Mouse (Mus musculus): ENCODE measurements around the gene Nmd3. TPM values are rescaled to one million over a fixed set of nuclear protein-coding genes. Genes with fewer than 3 reads are reported as not detected.

Gene Nmd3
- polyA plus RNA-seq, 1 experiment, result not detected

DNA sequence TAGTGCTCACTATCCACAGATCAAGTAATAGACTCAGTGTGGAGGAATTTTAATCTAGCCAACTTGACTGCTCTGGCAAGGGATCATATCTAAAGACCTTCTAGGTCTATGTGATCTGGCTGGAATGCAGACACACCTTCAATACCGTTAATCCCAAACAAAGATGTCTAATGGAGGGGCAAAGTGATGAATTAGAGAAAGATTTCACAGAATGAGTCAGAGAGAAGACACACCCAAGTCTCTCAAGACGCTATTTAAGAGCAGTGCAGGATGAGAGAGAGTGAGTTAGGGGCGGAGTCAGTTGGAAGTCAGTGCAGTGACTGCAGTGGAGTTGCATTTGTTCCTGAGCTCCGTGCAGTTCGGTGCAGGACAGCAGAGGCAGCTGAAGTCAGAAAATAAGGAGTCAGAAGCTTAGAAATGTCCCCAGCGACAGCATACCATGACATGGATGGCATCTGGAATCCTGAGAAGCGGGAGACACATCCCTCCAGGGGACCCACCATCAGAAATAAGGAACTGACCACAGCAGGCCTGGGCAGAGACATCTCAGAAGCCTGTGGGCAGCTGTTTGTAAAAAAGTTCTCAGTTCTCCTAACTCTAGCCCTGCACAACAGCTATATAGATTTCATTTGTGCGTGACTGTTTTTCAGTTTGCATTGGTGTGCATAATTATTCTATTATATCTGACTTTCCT lies 9.7 kb upstream of the Nmd3 start:
- Histone ChIP-seq H3K4me1 (ENCODE audit: control insufficient read depth, insufficient read depth, low read length) (no peaks in the 10 kb centered on the region), H3K4me3 (ENCODE audit: insufficient read depth, low read depth, low read length) (no peak overlapping the region), H3K27ac (ENCODE audit: insufficient read depth, low read depth, low read length) (no peak overlapping the region)
- TF ChIP-seq CTCF (IDR thresholded peaks at IDR 0.05; ENCODE audit: insufficient read depth, low read depth, low read length) (no peak), POLR2A (IDR thresholded peaks at IDR 0.05; ENCODE audit: insufficient read depth, low read depth, low read length) (no peak)
- 62% methylated on average over 8 of the region's 8 CpGs for WGBS

GRCm38 (mm10) chr3:69717476-69717875 lies 4.3 kb upstream of the Nmd3 start:
- no peak for TF ChIP-seq POLR2A (IDR thresholded peaks at IDR 0.05; ENCODE audit: insufficient read depth, low read depth, low read length)
- no peak for TF ChIP-seq CTCF (IDR thresholded peaks at IDR 0.05; ENCODE audit: insufficient read depth, low read depth, low read length)
- no peak overlapping the region for H3K27ac ChIP-seq (ENCODE audit: insufficient read depth, low read depth, low read length)
- no peak overlapping the region for H3K4me3 ChIP-seq (ENCODE audit: insufficient read depth, low read depth, low read length)
- H3K4me1 ChIP-seq (ENCODE audit: control insufficient read depth, insufficient read depth, low read length), result no peaks in the 10 kb centered on the region
- 50% methylated on average over 6 of the region's 6 CpGs for WGBS

GRCm38 (mm10) chr3:69722187-69722867 lies 542 bp downstream of the Nmd3 start:
- Histone ChIP-seq H3K27ac (ENCODE audit: insufficient read depth, low read depth, low read length) (peak overlapping the region; percentile 5; the same call in 1 of the 2 replicates), H3K4me3 (ENCODE audit: insufficient read depth, low read depth, low read length) (peak overlapping the region; percentile 85), H3K4me1 (ENCODE audit: control insufficient read depth, insufficient read depth, low read length) (no peaks in the 10 kb centered on the region)
- WGBS, result under 1% methylated on average over 58 of the region's 58 CpGs
- no peak for TF ChIP-seq CTCF (IDR thresholded peaks at IDR 0.05; ENCODE audit: insufficient read depth, low read depth, low read length)
- TF ChIP-seq POLR2A (IDR thresholded peaks at IDR 0.05; ENCODE audit: insufficient read depth, low read depth, low read length), result no peak

DNA sequence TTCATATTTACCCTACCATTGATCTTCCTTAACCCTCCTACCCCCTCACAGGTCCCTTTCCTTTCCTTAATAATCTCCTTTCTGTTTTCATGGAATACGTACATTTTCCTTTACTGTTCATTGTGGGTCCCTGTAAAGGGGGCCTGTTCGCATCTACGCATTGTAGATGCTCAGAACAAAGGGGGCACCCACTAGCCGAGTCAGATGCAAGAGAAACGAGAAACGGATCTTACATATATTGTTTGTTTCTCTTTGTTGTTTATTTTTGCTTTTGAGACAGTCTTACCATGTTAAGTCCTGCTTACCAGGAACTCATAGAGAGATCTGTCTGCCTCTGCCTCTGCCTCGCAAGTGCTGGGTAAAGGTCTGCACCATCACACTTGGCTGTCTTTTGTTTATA lies 1.4 kb downstream of the Nmd3 start:
- Histone ChIP-seq H3K4me1 (ENCODE audit: control insufficient read depth, insufficient read depth, low read length) (no peaks in the 10 kb centered on the region), H3K27ac (ENCODE audit: insufficient read depth, low read depth, low read length) (no peak overlapping the region), H3K4me3 (ENCODE audit: insufficient read depth, low read depth, low read length) (peak overlapping the region; percentile 17)
- 22% methylated on average over 7 of the region's 7 CpGs for WGBS
- TF ChIP-seq POLR2A (IDR thresholded peaks at IDR 0.05; ENCODE audit: insufficient read depth, low read depth, low read length), result no peak
- no peak for TF ChIP-seq CTCF (IDR thresholded peaks at IDR 0.05; ENCODE audit: insufficient read depth, low read depth, low read length)

GRCm38 (mm10) chr3:69730930-69731329 lies 9.1 kb downstream of the Nmd3 start:
- Histone ChIP-seq H3K4me1 (ENCODE audit: control insufficient read depth, insufficient read depth, low read length) (no peaks in the 10 kb centered on the region), H3K27ac (ENCODE audit: insufficient read depth, low read depth, low read length) (no peak overlapping the region), H3K4me3 (ENCODE audit: insufficient read depth, low read depth, low read length) (no peak overlapping the region)
- TF ChIP-seq CTCF (IDR thresholded peaks at IDR 0.05; ENCODE audit: insufficient read depth, low read depth, low read length) (no peak), POLR2A (IDR thresholded peaks at IDR 0.05; ENCODE audit: insufficient read depth, low read depth, low read length) (no peak)

DNA sequence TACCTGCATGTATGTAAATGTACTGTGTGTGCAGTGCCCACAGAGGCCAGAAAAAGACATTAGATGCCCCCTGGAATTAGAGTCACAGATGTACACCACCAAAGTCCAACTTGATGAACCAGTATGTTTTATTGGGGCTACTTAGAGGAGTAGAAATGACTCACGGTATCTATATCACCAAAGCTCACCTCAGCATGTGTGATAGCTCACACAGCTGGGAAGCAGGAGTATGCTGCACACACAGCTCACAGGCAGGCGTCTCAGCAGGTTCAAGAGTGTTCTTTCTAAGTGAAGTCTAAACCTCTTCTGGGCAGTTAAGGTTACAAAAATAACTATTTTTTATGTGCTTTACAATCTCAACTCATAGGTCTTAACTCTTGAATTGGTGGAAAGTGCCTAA lies 12.2 kb downstream of the Nmd3 start:
- no peak overlapping the region for H3K4me3 ChIP-seq (ENCODE audit: insufficient read depth, low read depth, low read length)
- no peaks in the 10 kb centered on the region for H3K4me1 ChIP-seq (ENCODE audit: control insufficient read depth, insufficient read depth, low read length)
- no peak overlapping the region for H3K27ac ChIP-seq (ENCODE audit: insufficient read depth, low read depth, low read length)
- 80% methylated on average over 2 of the region's 2 CpGs for WGBS
- TF ChIP-seq POLR2A (IDR thresholded peaks at IDR 0.05; ENCODE audit: insufficient read depth, low read depth, low read length), result no peak
- TF ChIP-seq CTCF (IDR thresholded peaks at IDR 0.05; ENCODE audit: insufficient read depth, low read depth, low read length), result no peak

DNA sequence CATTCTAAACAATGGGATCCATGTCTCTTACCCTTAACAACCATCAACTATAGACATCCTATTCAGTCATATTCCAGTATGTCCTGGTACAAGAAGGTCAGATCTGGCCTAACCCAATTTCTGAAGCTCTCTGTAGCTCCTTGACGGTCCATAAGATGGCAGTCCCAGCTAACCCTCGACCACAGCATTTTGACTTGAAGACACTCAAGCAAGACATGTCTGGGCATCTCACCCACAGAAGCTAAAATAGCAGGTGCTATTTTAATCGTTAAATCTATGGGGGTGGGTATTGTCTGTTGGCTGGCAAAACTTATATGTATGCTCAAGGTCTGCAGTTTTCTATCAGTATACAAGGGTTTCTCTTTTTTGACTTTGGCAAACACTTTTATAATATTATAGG lies 33.4 kb downstream of the Nmd3 start:
- no peak overlapping the region for H3K27ac ChIP-seq (ENCODE audit: insufficient read depth, low read depth, low read length)
- 51% methylated on average over 3 of the region's 3 CpGs for WGBS
- no peaks in the 10 kb centered on the region; the same call in 1 of the 2 replicates for H3K4me1 ChIP-seq (ENCODE audit: control insufficient read depth, insufficient read depth, low read length)
- no peak for TF ChIP-seq CTCF (IDR thresholded peaks at IDR 0.05; ENCODE audit: insufficient read depth, low read depth, low read length)
- TF ChIP-seq POLR2A (IDR thresholded peaks at IDR 0.05; ENCODE audit: insufficient read depth, low read depth, low read length), result no peak
- no peak overlapping the region for H3K4me3 ChIP-seq (ENCODE audit: insufficient read depth, low read depth, low read length)

DNA sequence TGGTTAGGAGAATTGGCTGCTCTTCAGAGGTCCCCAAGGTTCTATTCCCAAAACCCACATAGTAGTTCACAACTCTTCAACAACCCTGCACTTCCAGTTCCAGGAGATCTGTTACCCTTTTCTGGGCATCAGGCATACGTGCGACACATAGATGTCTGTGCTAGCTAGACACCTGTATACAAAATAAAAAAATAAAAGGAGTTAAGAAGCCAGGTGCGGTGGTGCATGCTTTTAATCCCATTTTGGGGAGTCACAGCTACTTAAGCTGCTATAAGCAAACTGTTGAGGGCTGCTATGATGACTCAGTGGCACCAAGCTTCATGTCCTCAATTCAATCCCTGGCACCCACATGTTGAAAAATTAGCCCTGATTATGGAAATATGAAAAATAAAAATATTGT lies 34.2 kb downstream of the Nmd3 start:
- no peak overlapping the region for H3K27ac ChIP-seq (ENCODE audit: insufficient read depth, low read depth, low read length)
- TF ChIP-seq POLR2A (IDR thresholded peaks at IDR 0.05; ENCODE audit: insufficient read depth, low read depth, low read length) (no peak), CTCF (IDR thresholded peaks at IDR 0.05; ENCODE audit: insufficient read depth, low read depth, low read length) (no peak)
- no peak overlapping the region for H3K4me3 ChIP-seq (ENCODE audit: insufficient read depth, low read depth, low read length)
- peaks cover 2% of the 10 kb centered on the region; the same call in 1 of the 2 replicates for H3K4me1 ChIP-seq (ENCODE audit: control insufficient read depth, insufficient read depth, low read length)
- WGBS, result 90% methylated on average over 3 of the region's 3 CpGs

GRCm38 (mm10) chr3:69756499-69756898 lies 34.7 kb downstream of the Nmd3 start:
- no peak overlapping the region for H3K27ac ChIP-seq (ENCODE audit: insufficient read depth, low read depth, low read length)
- 21% methylated on average over 7 of the region's 7 CpGs for WGBS
- H3K4me3 ChIP-seq (ENCODE audit: insufficient read depth, low read depth, low read length), result no peak overlapping the region
- TF ChIP-seq POLR2A (IDR thresholded peaks at IDR 0.05; ENCODE audit: insufficient read depth, low read depth, low read length) (no peak), CTCF (IDR thresholded peaks at IDR 0.05; ENCODE audit: insufficient read depth, low read depth, low read length) (no peak)
- peaks cover 2% of the 10 kb centered on the region; the same call in 1 of the 2 replicates for H3K4me1 ChIP-seq (ENCODE audit: control insufficient read depth, insufficient read depth, low read length)
